Mouse (Mus musculus): ENCODE measurements at regions not wholly inside any gene's neighbourhood (a gene's known extent, or its start where the extent isn't known, plus 50 kb on each side); places are given as distances from the start of the nearest gene placed in this dataset.
"Not testable (repeated sequence)": the region's sequence is repeated elsewhere in the genome, so short reads cannot be mapped to it uniquely, and the experiment has no call there.

DNA sequence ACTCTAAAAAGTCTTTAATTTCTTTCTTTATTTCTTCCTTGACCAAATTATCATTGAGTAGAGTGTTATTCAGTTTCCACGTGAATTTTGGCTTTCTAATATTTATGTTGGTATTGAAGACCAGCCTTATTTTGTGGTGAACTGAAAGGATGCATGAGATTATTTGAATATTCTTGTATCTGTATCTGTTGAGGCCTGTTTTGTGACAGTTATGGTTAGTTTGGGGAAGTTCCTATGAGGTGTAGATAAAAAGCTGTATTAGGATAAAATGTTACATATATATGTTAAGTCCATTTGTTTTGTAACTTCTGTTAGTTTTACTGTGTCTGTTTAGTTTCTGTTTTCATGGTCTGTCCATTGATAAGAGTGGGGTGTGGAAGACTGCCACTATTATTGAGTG, 1014.7 kb downstream of the Rpia start:
- H3K27ac ChIP-seq (ENCODE audit: insufficient read depth, low read depth, low read length, poor library complexity, severe bottlenecking); H3K4me1 ChIP-seq (ENCODE audit: control insufficient read depth in 2 of 2, insufficient read depth in 2 of 2, low read length in 2 of 2, poor library complexity in 1 of 2); H3K9ac ChIP-seq (ENCODE audit: insufficient read depth, low read depth, low read length, poor library complexity, severe bottlenecking); in situ Hi-C loops (cut with MboI; ENCODE audit: low sequenced_read_pairs in 2 of 2, unreplicated experiment in 2 of 2); DNase-seq (ENCODE audit: low read depth, low spot score); H3K36me3 ChIP-seq (ENCODE audit: control insufficient read depth, insufficient read depth, low read length, poor library complexity, severe bottlenecking); H3K9me3 ChIP-seq (ENCODE audit: control insufficient read depth, insufficient read depth, low read depth, low read length); H3K4me3 ChIP-seq (ENCODE audit: insufficient read depth in 1 of 2, low read depth in 1 of 2, low read length in 2 of 2, poor library complexity in 1 of 2, severe bottlenecking in 1 of 2): not testable (repeated sequence)

GRCm38 (mm10) chr6:69764861-69765260, 1027.2 kb downstream of the Rpia start:
- no peak overlapping the region for H3K9ac ChIP-seq (ENCODE audit: insufficient read depth, low read depth, low read length, poor library complexity, severe bottlenecking)
- in situ Hi-C loops (cut with MboI; ENCODE audit: low sequenced_read_pairs in 2 of 2, unreplicated experiment in 2 of 2): no loop called here
- no peak overlapping the region for H3K27ac ChIP-seq (ENCODE audit: insufficient read depth, low read depth, low read length, poor library complexity, severe bottlenecking)
- H3K9me3 ChIP-seq (ENCODE audit: control insufficient read depth, insufficient read depth, low read depth, low read length): no peaks in the 10 kb centered on the region
- H3K36me3 ChIP-seq (ENCODE audit: control insufficient read depth, insufficient read depth, low read length, poor library complexity, severe bottlenecking): no peaks in the 10 kb centered on the region
- H3K4me1 ChIP-seq (ENCODE audit: control insufficient read depth in 2 of 2, insufficient read depth in 2 of 2, low read length in 2 of 2, poor library complexity in 1 of 2): no peaks in the 10 kb centered on the region
- TF ChIP-seq MAFK (IDR thresholded peaks at IDR 0.05; ENCODE audit: insufficient read depth, low read depth, low read length) (no peak), ZC3H11A (IDR thresholded peaks at IDR 0.05; ENCODE audit: borderline replicate concordance, low read depth, low read length) (no peak), HCFC1 (IDR thresholded peaks at IDR 0.05; ENCODE audit: borderline replicate concordance, insufficient read depth, low read length) (no peak), CHD2 (IDR thresholded peaks at IDR 0.05; ENCODE audit: low read depth, low read length) (no peak), ZNF384 (IDR thresholded peaks at IDR 0.05; ENCODE audit: low read depth, low read length) (no peak)
- DNase-seq (ENCODE audit: low read depth, low spot score): no peak
- no peak overlapping the region for H3K4me3 ChIP-seq (ENCODE audit: insufficient read depth in 1 of 2, low read depth in 1 of 2, low read length in 2 of 2, poor library complexity in 1 of 2, severe bottlenecking in 1 of 2)

- H3K9me3 ChIP-seq (ENCODE audit: control insufficient read depth, insufficient read depth, low read depth, low read length): no peaks in the 10 kb centered on the region
- H3K27ac ChIP-seq (ENCODE audit: insufficient read depth, low read depth, low read length, poor library complexity, severe bottlenecking): no peak overlapping the region
- in situ Hi-C loops (cut with MboI; ENCODE audit: low sequenced_read_pairs in 2 of 2, unreplicated experiment in 2 of 2): no loop called here
- TF ChIP-seq CHD2 (IDR thresholded peaks at IDR 0.05; ENCODE audit: low read depth, low read length) (no peak), ZNF384 (IDR thresholded peaks at IDR 0.05; ENCODE audit: low read depth, low read length) (no peak), HCFC1 (IDR thresholded peaks at IDR 0.05; ENCODE audit: borderline replicate concordance, insufficient read depth, low read length) (no peak), MAFK (IDR thresholded peaks at IDR 0.05; ENCODE audit: insufficient read depth, low read depth, low read length) (no peak), ZC3H11A (IDR thresholded peaks at IDR 0.05; ENCODE audit: borderline replicate concordance, low read depth, low read length) (no peak)
- H3K4me1 ChIP-seq (ENCODE audit: control insufficient read depth in 2 of 2, insufficient read depth in 2 of 2, low read length in 2 of 2, poor library complexity in 1 of 2): no peaks in the 10 kb centered on the region
- no peak overlapping the region for H3K4me3 ChIP-seq (ENCODE audit: insufficient read depth in 1 of 2, low read depth in 1 of 2, low read length in 2 of 2, poor library complexity in 1 of 2, severe bottlenecking in 1 of 2)
- H3K9ac ChIP-seq (ENCODE audit: insufficient read depth, low read depth, low read length, poor library complexity, severe bottlenecking): no peak overlapping the region
- H3K36me3 ChIP-seq (ENCODE audit: control insufficient read depth, insufficient read depth, low read length, poor library complexity, severe bottlenecking): no peaks in the 10 kb centered on the region
- DNase-seq (ENCODE audit: low read depth, low spot score): peak; percentile 22
Observed at GRCm38 (mm10) chr6:69758618-69759017, 1033.4 kb downstream of the Rpia start.

DNA sequence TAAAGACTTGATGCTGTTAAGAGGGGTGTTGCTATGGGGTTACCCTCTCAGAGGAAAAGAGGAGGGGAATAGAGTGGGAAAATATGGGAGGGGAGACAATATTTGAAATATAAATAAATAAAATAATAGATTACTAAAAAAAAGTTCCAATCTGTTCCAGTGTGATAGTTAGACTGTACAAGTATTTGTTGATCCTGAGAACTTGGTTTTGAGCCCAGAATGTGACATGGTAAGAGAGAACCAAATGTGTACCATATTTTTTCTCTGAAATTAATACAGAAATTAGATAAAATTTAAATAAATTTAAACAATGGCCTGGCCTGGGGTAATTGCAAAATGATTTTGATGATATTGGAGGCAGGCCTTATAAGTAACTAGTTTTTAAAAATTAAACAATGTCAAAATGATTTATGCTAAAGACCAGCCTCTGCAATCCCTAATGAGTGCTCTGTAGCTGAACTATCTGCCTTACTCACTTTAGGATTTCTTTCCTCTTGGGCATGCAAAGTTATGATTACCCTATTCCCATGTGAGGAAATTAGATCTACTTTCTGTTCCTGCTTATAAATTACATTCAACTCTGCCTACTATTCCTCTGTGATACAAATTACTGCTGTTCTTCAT, 1052.9 kb downstream of the Rpia start:
- no peak overlapping the region for H3K27ac ChIP-seq (ENCODE audit: insufficient read depth, low read depth, low read length, poor library complexity, severe bottlenecking)
- in situ Hi-C loops (cut with MboI; ENCODE audit: low sequenced_read_pairs in 2 of 2, unreplicated experiment in 2 of 2): no loop called here
- TF ChIP-seq ZC3H11A (IDR thresholded peaks at IDR 0.05; ENCODE audit: borderline replicate concordance, low read depth, low read length): no peak
- no peak for TF ChIP-seq CHD2 (IDR thresholded peaks at IDR 0.05; ENCODE audit: low read depth, low read length)
- TF ChIP-seq MAFK (IDR thresholded peaks at IDR 0.05; ENCODE audit: insufficient read depth, low read depth, low read length): no peak
- no peak for TF ChIP-seq HCFC1 (IDR thresholded peaks at IDR 0.05; ENCODE audit: borderline replicate concordance, insufficient read depth, low read length)
- no peak for TF ChIP-seq ZNF384 (IDR thresholded peaks at IDR 0.05; ENCODE audit: low read depth, low read length)

DNA sequence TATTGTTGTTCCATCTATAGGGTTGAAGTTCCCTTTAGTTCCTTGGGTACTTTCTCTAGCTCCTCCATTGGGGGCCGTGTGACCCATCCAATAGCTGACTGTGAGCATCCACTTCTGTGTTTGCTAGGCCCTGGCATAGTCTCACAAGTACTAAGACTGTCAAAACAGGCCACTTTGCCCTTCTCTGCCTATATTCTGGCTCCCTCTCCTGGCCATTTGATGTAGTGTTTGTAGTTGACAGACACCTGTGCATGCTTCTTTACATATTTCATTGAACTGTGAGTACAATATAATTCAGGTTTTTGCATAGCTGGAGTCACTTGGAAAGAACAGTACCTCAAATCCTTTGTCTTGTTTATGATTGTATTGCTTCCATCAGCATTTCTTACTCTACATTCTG, 1059.2 kb downstream of the Rpia start:
- not testable (repeated sequence) for H3K9me3 ChIP-seq (ENCODE audit: control insufficient read depth, insufficient read depth, low read depth, low read length); H3K9ac ChIP-seq (ENCODE audit: insufficient read depth, low read depth, low read length, poor library complexity, severe bottlenecking)
- peak; percentile 25 for DNase-seq (ENCODE audit: low read depth, low spot score)

More for the DNA sequence above, 1052.9 kb downstream of the Rpia start:
- Histone ChIP-seq H3K36me3 (ENCODE audit: control insufficient read depth, insufficient read depth, low read length, poor library complexity, severe bottlenecking) (no peaks in the 10 kb centered on the region), H3K4me3 (ENCODE audit: insufficient read depth in 1 of 2, low read depth in 1 of 2, low read length in 2 of 2, poor library complexity in 1 of 2, severe bottlenecking in 1 of 2) (no peak overlapping the region), H3K4me1 (ENCODE audit: control insufficient read depth in 2 of 2, insufficient read depth in 2 of 2, low read length in 2 of 2, poor library complexity in 1 of 2) (no peaks in the 10 kb centered on the region), H3K9me3 (ENCODE audit: control insufficient read depth, insufficient read depth, low read depth, low read length) (no peaks in the 10 kb centered on the region), H3K9ac (ENCODE audit: insufficient read depth, low read depth, low read length, poor library complexity, severe bottlenecking) (no peak overlapping the region)
- no peak for DNase-seq (ENCODE audit: low read depth, low spot score)

More for the DNA sequence above, 1059.2 kb downstream of the Rpia start:
- H3K4me1 ChIP-seq (ENCODE audit: control insufficient read depth in 2 of 2, insufficient read depth in 2 of 2, low read length in 2 of 2, poor library complexity in 1 of 2); H3K4me3 ChIP-seq (ENCODE audit: insufficient read depth in 1 of 2, low read depth in 1 of 2, low read length in 2 of 2, poor library complexity in 1 of 2, severe bottlenecking in 1 of 2); H3K27ac ChIP-seq (ENCODE audit: insufficient read depth, low read depth, low read length, poor library complexity, severe bottlenecking); H3K36me3 ChIP-seq (ENCODE audit: control insufficient read depth, insufficient read depth, low read length, poor library complexity, severe bottlenecking); in situ Hi-C loops (cut with MboI; ENCODE audit: low sequenced_read_pairs in 2 of 2, unreplicated experiment in 2 of 2): not testable (repeated sequence)
- TF ChIP-seq ZC3H11A (IDR thresholded peaks at IDR 0.05; ENCODE audit: borderline replicate concordance, low read depth, low read length): 0 out of 2 replicates have a peak, but pooled peaks have one; percentile 4
